Mouse (Mus musculus): Measurements from ENCODE around the gene Pald1. TPM values are rescaled to one million over a fixed set of nuclear protein-coding genes. Genes with fewer than 3 reads are reported as not detected.

Gene Pald1
- total RNA-seq (2017) = 0.75 and 0.84 TPM in 2 replicates

GRCm38 (mm10) chr10:61383021-61383714, at the start of gene Pald1:
Gene Pald1 (minus strand): TSS chr10:61383530.
- ATAC-seq (replicated peaks in 1 of 2; ENCODE audit: insufficient read depth in 1 of 2, low FRiP score in 2 of 2, low TSS enrichment in 1 of 2, low read depth in 1 of 2, poor library complexity in 2 of 2, severe bottlenecking in 2 of 2) = 0 out of 4 replicates have a peak, but pooled peaks of 1 of the 2 experiments have one; percentile 1

GRCm38 (mm10) chr10:61431375-61431774, 48.0 kb upstream of the Pald1 start:
- ATAC-seq (replicated peaks in 1 of 2; ENCODE audit: insufficient read depth in 1 of 2, low FRiP score in 2 of 2, low TSS enrichment in 1 of 2, low read depth in 1 of 2, poor library complexity in 2 of 2, severe bottlenecking in 2 of 2) = no peak

- ATAC-seq (replicated peaks in 1 of 2; ENCODE audit: insufficient read depth in 1 of 2, low FRiP score in 2 of 2, low TSS enrichment in 1 of 2, low read depth in 1 of 2, poor library complexity in 2 of 2, severe bottlenecking in 2 of 2) = no peak
Measured at GRCm38 (mm10) chr10:61429043-61429442, 45.7 kb upstream of the Pald1 start.

- no peak for ATAC-seq (replicated peaks in 1 of 2; ENCODE audit: insufficient read depth in 1 of 2, low FRiP score in 2 of 2, low TSS enrichment in 1 of 2, low read depth in 1 of 2, poor library complexity in 2 of 2, severe bottlenecking in 2 of 2)
Measured at GRCm38 (mm10) chr10:61428416-61428815, 45.1 kb upstream of the Pald1 start.

- no peak for ATAC-seq (replicated peaks in 1 of 2; ENCODE audit: insufficient read depth in 1 of 2, low FRiP score in 2 of 2, low TSS enrichment in 1 of 2, low read depth in 1 of 2, poor library complexity in 2 of 2, severe bottlenecking in 2 of 2)
Measured at GRCm38 (mm10) chr10:61427951-61428350, 44.6 kb upstream of the Pald1 start.

GRCm38 (mm10) chr10:61426251-61426757, 43.0 kb upstream of the Pald1 start:
- ATAC-seq (replicated peaks in 1 of 2; ENCODE audit: insufficient read depth in 1 of 2, low FRiP score in 2 of 2, low TSS enrichment in 1 of 2, low read depth in 1 of 2, poor library complexity in 2 of 2, severe bottlenecking in 2 of 2) = no peak

GRCm38 (mm10) chr10:61425047-61425446, 41.7 kb upstream of the Pald1 start:
- ATAC-seq (replicated peaks in 1 of 2; ENCODE audit: insufficient read depth in 1 of 2, low FRiP score in 2 of 2, low TSS enrichment in 1 of 2, low read depth in 1 of 2, poor library complexity in 2 of 2, severe bottlenecking in 2 of 2) = no peak

- ATAC-seq (replicated peaks in 1 of 2; ENCODE audit: insufficient read depth in 1 of 2, low FRiP score in 2 of 2, low TSS enrichment in 1 of 2, low read depth in 1 of 2, poor library complexity in 2 of 2, severe bottlenecking in 2 of 2) = no peak
Measured at GRCm38 (mm10) chr10:61424500-61424899, 41.2 kb upstream of the Pald1 start.

GRCm38 (mm10) chr10:61423289-61423688, 40.0 kb upstream of the Pald1 start:
- peak in 1 of 2 experiments; percentile 27; a peak in 1 of 4 replicates for ATAC-seq (replicated peaks in 1 of 2; ENCODE audit: insufficient read depth in 1 of 2, low FRiP score in 2 of 2, low TSS enrichment in 1 of 2, low read depth in 1 of 2, poor library complexity in 2 of 2, severe bottlenecking in 2 of 2)

- no peak for ATAC-seq (replicated peaks in 1 of 2; ENCODE audit: insufficient read depth in 1 of 2, low FRiP score in 2 of 2, low TSS enrichment in 1 of 2, low read depth in 1 of 2, poor library complexity in 2 of 2, severe bottlenecking in 2 of 2)
Measured at GRCm38 (mm10) chr10:61422861-61423260, 39.5 kb upstream of the Pald1 start.

- no peak for ATAC-seq (replicated peaks in 1 of 2; ENCODE audit: insufficient read depth in 1 of 2, low FRiP score in 2 of 2, low TSS enrichment in 1 of 2, low read depth in 1 of 2, poor library complexity in 2 of 2, severe bottlenecking in 2 of 2)
Measured at GRCm38 (mm10) chr10:61420011-61420410, 36.7 kb upstream of the Pald1 start.

- no peak for ATAC-seq (replicated peaks in 1 of 2; ENCODE audit: insufficient read depth in 1 of 2, low FRiP score in 2 of 2, low TSS enrichment in 1 of 2, low read depth in 1 of 2, poor library complexity in 2 of 2, severe bottlenecking in 2 of 2)
Measured at GRCm38 (mm10) chr10:61419146-61419545, 35.8 kb upstream of the Pald1 start.

- 0 out of 4 replicates have a peak, but pooled peaks of 1 of the 2 experiments have one; percentile 31 for ATAC-seq (replicated peaks in 1 of 2; ENCODE audit: insufficient read depth in 1 of 2, low FRiP score in 2 of 2, low TSS enrichment in 1 of 2, low read depth in 1 of 2, poor library complexity in 2 of 2, severe bottlenecking in 2 of 2)
Measured at GRCm38 (mm10) chr10:61418131-61418900, 35.0 kb upstream of the Pald1 start.

- ATAC-seq (replicated peaks in 1 of 2; ENCODE audit: insufficient read depth in 1 of 2, low FRiP score in 2 of 2, low TSS enrichment in 1 of 2, low read depth in 1 of 2, poor library complexity in 2 of 2, severe bottlenecking in 2 of 2) = no peak
Measured at GRCm38 (mm10) chr10:61417672-61418071, 34.3 kb upstream of the Pald1 start, which contains the start of gene Nodal. Gene Nodal (plus strand): TSS chr10:61417972.

- no peak for ATAC-seq (replicated peaks in 1 of 2; ENCODE audit: insufficient read depth in 1 of 2, low FRiP score in 2 of 2, low TSS enrichment in 1 of 2, low read depth in 1 of 2, poor library complexity in 2 of 2, severe bottlenecking in 2 of 2)
Measured at GRCm38 (mm10) chr10:61417046-61417445, 33.7 kb upstream of the Pald1 start.

- no peak for ATAC-seq (replicated peaks in 1 of 2; ENCODE audit: insufficient read depth in 1 of 2, low FRiP score in 2 of 2, low TSS enrichment in 1 of 2, low read depth in 1 of 2, poor library complexity in 2 of 2, severe bottlenecking in 2 of 2)
Measured at GRCm38 (mm10) chr10:61416561-61416960, 33.2 kb upstream of the Pald1 start.

- ATAC-seq (replicated peaks in 1 of 2; ENCODE audit: insufficient read depth in 1 of 2, low FRiP score in 2 of 2, low TSS enrichment in 1 of 2, low read depth in 1 of 2, poor library complexity in 2 of 2, severe bottlenecking in 2 of 2) = no peak
Measured at GRCm38 (mm10) chr10:61415890-61416289, 32.6 kb upstream of the Pald1 start.

- ATAC-seq (replicated peaks in 1 of 2; ENCODE audit: insufficient read depth in 1 of 2, low FRiP score in 2 of 2, low TSS enrichment in 1 of 2, low read depth in 1 of 2, poor library complexity in 2 of 2, severe bottlenecking in 2 of 2) = no peak
Measured at GRCm38 (mm10) chr10:61415240-61415639, 31.9 kb upstream of the Pald1 start.
